Mouse (Mus musculus) fat pad, adult 2 months (tissue): ENCODE results near the gene Tex22.

Experiments used
- DNase-seq: peaks from one replicate; pipeline ENCODE4 v3.0.0-alpha.2; 2011; ENCODE audit warnings: low read depth, low spot score; ENCODE audit errors: extremely low read depth

The Tex22 gene

DNA sequence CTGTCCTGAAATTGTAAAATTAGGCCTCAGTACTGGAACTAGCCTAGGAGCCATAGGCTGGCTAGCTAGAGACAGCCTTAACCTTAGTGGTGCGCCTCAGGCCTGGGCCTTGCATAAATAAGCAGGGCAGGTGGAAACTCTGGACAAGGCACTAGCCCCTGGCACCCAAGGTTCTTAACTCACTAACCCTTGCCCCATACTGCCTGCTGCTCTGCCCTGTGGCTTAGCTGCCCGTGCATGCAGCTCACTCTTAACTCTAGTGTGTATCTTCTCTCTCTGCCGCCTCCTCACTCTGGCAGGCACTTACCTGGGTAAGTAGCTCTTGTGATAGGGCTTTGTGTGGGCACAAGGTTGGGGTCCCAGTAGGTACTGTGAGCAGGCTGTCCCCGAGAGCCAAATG is 60.2 kb downstream of the Tex22 start:
- no peak for DNase-seq

DNA sequence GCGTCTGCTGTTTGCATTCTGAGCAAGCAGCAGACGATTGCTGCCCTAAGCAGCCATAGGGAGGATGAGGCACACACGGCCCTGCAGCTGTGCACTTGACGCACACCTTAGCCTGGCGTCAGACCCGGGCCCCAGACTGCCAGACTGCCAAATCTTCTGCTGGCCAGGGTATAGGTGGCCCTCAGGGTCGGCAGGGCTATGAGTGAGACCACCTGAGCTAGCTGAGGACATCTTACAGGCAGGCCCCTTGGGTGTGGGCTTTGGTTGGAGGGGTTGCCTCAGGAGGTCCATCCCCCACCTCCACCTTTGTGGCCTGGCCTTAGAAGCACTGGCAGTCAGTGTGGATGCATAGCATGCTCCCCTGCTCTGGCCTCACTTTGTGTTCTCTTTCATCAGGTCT is 61.1 kb downstream of the Tex22 start:
- DNase-seq: no peak

DNA sequence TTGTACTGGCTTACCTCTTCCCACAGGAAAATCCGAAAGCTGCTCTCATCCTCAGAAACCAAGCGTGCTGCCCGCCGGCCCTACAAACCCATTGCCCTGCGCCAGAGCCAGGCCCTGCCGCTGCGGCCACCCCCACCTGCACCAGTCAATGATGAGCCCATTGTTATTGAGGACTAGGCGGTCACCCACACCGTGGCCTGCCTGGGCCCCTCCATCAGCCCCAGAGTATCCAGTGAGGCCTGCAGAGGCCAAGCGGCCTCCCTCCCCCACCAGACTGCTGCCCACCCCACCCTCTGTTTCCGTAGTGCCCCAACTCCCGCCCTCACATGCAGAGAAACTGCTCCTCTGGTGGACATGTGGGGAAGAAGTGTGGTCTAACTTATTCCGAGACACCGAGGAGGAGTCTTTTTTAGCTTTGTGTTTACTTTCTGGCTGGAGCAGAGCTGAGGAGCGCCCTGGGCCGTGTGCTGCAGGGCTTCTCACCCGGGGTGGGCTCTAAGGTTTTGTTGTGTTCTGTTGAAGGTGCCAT is 62.3 kb downstream of the Tex22 start:
- no peak for DNase-seq

DNA sequence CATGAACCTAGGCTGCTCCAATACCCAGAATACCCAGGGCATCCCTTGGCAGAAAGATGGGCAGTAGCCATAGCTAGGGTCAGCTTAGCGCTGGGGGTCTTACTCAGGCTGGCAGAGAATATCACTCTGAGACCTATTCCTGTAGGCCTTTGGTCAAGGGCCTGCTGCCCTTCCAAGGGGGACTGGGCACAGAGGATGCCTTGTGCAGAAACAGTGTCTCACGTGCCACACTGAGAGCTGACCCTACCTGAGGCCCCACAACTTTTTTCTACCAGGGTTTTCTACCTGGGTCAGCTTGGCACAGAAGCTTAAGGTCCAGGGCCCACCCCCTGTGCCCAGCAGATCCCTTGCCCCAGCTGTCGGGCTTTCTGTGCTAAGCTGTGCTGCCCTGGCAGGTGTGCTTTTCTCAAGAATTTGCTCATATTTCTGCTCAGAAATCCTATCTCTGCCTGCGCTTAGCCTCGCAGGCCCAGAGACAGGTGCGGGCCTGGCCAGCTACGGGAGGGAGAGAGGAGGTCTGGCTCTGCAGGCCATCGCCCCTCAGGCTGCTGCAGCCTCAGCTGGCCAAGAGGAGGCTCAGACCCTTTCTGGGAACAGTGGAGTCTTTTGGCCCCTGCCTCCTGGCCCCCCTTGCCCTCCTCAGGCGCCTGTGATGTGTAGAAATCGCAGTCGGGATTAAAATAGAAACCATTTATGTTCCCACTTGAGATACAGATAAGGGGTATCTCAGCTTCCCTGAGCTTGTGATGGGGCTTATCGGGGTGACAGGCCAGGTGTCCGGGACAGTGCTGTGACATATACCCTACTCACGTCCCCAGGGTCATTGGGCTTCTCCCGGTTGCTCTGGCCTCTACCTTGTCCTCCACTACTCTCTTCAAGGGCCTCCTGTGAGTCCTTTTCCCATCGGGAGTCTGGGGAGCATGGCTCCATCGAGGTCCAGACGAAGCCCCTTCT is 63.2 kb downstream of the Tex22 start:
- DNase-seq: no peak

DNA sequence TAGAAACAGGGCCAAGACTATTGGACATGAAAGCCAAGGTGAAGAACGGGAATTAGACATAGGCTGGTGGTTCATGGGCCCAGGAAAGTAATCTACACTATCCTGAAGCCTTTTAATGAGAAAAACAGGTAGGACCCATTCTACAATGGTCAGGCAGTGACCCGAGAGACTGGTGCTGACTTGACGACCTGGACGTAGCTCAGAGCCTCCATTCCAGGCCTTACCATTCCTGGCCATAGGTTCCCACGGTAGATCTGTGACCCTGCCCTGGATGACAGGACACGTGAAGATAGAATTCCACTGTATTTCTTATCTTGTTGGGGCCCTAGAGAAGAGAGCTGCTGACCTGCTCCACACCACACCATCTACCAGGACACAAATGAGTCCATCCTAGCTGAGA is 64.0 kb downstream of the Tex22 start:
- no peak for DNase-seq
